Mouse (Mus musculus): ENCODE results near the gene Abcc4.

GRCm38 (mm10) chr14:118662625-118663276, 43.3 kb downstream of the Abcc4 start:
- TF ChIP-seq GATA1 (IDR thresholded peaks at IDR 0.05; ENCODE audit: low read length) (no peak), TAL1 (IDR thresholded peaks at IDR 0.05; ENCODE audit: low read length) (no peak; the same call in 2 of the 3 replicates)

Measured in erythroblast, embryonic 14.5 days (primary cell).